Mouse (Mus musculus): ENCODE measurements at regions not wholly inside any gene's neighbourhood (a gene's known extent, or its start where the extent isn't known, plus 50 kb on each side); places are given as distances from the start of the nearest gene placed in this dataset.

- TF ChIP-seq CTCF (IDR thresholded peaks at IDR 0.05; ENCODE audit: extremely low read depth, insufficient read depth, insufficient read length, insufficient replicate concordance) (no peak), POLR2A (IDR thresholded peaks at IDR 0.05; ENCODE audit: low read depth, low read length) (no peak)
These were observed 158.8 kb upstream of the Arrdc4 start for GRCm38 (mm10) chr7:68907867-68908266.

Data from spleen, adult 2 months (tissue).